Mouse (Mus musculus) lung, embryonic 15.5 days (tissue): ENCODE results near the gene Eif3k. TPM values are rescaled to one million over a fixed set of nuclear protein-coding genes. Genes with fewer than 3 reads are reported as not detected.
A peak's percentile ranks its signal among the peaks of the same experiment; 100 is the strongest.

Experiments
- ATAC-seq: fragments of 200-750 bp; cut with Nextera tagmentation; 2 replicates; pipeline ENCODE4 v1.8.0; 2017; ENCODE audit warnings: moderate number of reproducible peaks, borderline replicate concordance; ENCODE audit not compliant: low FRiP score, low TSS enrichment; ENCODE audit errors: extremely low read depth
- H3K27ac ChIP-seq: fragments of 300-500 bp; sonication (generic); 2 replicates; pipeline ENCODE4 v1.5.1; 2015; ENCODE audit warnings: moderate library complexity, mild to moderate bottlenecking, inconsistent platforms
- H3K27me3 ChIP-seq: fragments of 300-500 bp; sonication (generic); 2 replicates; pipeline ENCODE4 v1.6.1; 2015; ENCODE audit warnings: inconsistent platforms
- H3K36me3 ChIP-seq: fragments of 300-500 bp; sonication (generic); 2 replicates; pipeline ENCODE4 v1.6.1; 2015; ENCODE audit warnings: inconsistent platforms
- H3K4me1 ChIP-seq: fragments of 300-500 bp; sonication (generic); 2 replicates; pipeline ENCODE4 v1.6.1; 2015; ENCODE audit warnings: inconsistent platforms
- H3K4me2 ChIP-seq: fragments of 300-500 bp; sonication (generic); 2 replicates; pipeline ENCODE4 v1.6.1; 2015; ENCODE audit warnings: inconsistent platforms, mild to moderate bottlenecking, moderate library complexity
- H3K4me3 ChIP-seq: fragments of 300-500 bp; sonication (generic); 2 replicates; pipeline ENCODE4 v1.5.1; 2015; ENCODE audit warnings: mild to moderate bottlenecking, inconsistent platforms
- H3K9ac ChIP-seq: fragments of 300-500 bp; sonication (generic); 2 replicates; pipeline ENCODE4 v1.6.1; 2015; ENCODE audit warnings: inconsistent platforms
- H3K9me3 ChIP-seq: fragments of 300-500 bp; sonication (generic); 2 replicates; pipeline ENCODE4 v1.6.1; 2016; ENCODE audit warnings: inconsistent platforms
- WGBS: fragments of 180-500 bp; shearing (Covaris S2); methylation state at CpG from one replicate; pipeline ENCODE4 v1.1.7; 2015; 5-methylcytosine and 5-hydroxymethylcytosine counted together
- polyA plus RNA-seq: library from polyadenylated mRNA; unstranded; fragments of >200 nt; fragmentation: Nextera tagmentation; extraction: Ambion mirVana; gene quantifications from 2 replicates; pipeline ENCODE4 v1.2.1, GENCODE M21; 2015

The Eif3k gene
- polyA plus RNA-seq, 1 experiment from 2014 or later = 364 TPM

DNA sequence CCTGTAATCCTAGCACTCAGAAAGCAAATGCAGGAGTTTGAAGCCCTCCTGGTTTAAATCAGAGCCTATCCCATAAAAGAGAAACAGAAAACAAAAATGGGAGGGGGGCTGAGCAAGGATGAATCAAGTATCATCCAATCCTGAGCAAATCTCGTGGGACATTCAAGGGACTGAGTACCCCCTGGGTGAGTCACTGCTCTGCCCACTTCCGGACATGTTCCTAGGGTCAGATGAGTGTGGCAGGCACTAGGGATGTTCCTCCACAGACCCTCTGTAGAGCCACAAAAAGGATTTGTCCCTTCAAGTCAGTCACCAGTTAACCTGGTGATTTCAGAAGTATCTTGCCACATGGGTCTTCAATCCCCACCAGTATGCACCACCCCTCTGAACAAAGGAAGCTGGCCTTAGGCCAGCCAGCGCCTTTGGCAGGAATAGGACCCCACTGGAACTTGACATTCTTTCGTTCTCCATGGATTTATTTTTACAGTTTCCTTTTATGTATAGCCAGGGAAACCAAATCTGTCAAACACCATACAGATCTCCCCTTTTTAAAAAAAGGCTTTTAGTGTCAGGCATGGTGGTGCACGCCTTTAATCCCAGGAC is 26.3 kb downstream of the Eif3k start:
- WGBS = 14% methylated on average over 5 of the region's 5 CpGs
- Histone ChIP-seq H3K4me2 (0 out of 2 replicates have a peak overlapping the region, but pooled peaks have one; percentile 2), H3K9ac (no peak overlapping the region)

DNA sequence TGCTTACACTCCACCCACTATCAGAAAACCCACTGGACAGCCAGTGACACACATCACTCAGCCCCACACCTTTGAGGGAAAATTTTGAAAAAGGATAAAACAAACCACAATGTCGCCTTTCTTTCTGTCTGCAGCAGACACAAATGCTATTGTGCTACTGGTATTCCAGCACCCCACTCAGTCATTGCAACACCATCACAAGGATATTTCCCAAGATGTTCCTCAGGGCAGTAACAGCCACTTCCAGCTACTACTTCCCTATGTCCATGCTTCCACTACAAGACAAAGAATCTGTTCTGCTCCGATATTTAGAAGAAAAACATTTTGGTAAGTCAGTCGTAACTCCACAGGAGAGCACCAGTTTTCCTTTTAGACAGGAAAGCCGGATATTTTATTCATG is 26.9 kb downstream of the Eif3k start:
- Histone ChIP-seq H3K27me3 (no peaks in the 10 kb centered on the region), H3K4me1 (peaks cover 96% of the 10 kb centered on the region), H3K9ac (no peak overlapping the region), H3K4me2 (0 out of 2 replicates have a peak overlapping the region, but pooled peaks have one; percentile 2), H3K9me3 (no peaks in the 10 kb centered on the region), H3K36me3 (no peaks in the 10 kb centered on the region), H3K4me3 (no peak overlapping the region), H3K27ac (peak overlapping the region; percentile 66)
- 72% methylated on average over 4 of the region's 4 CpGs for WGBS
- ATAC-seq = no peak

More for the DNA sequence above, 26.3 kb downstream of the Eif3k start:
- H3K36me3 ChIP-seq = no peaks in the 10 kb centered on the region
- no peak overlapping the region for H3K4me3 ChIP-seq
- 0 out of 2 replicates have a peak, but pooled peaks have one; percentile 21 for ATAC-seq
- no peaks in the 10 kb centered on the region for H3K27me3 ChIP-seq
- H3K9me3 ChIP-seq = no peaks in the 10 kb centered on the region
- H3K4me1 ChIP-seq = peaks cover 96% of the 10 kb centered on the region
- H3K27ac ChIP-seq = peak overlapping the region; percentile 66

DNA sequence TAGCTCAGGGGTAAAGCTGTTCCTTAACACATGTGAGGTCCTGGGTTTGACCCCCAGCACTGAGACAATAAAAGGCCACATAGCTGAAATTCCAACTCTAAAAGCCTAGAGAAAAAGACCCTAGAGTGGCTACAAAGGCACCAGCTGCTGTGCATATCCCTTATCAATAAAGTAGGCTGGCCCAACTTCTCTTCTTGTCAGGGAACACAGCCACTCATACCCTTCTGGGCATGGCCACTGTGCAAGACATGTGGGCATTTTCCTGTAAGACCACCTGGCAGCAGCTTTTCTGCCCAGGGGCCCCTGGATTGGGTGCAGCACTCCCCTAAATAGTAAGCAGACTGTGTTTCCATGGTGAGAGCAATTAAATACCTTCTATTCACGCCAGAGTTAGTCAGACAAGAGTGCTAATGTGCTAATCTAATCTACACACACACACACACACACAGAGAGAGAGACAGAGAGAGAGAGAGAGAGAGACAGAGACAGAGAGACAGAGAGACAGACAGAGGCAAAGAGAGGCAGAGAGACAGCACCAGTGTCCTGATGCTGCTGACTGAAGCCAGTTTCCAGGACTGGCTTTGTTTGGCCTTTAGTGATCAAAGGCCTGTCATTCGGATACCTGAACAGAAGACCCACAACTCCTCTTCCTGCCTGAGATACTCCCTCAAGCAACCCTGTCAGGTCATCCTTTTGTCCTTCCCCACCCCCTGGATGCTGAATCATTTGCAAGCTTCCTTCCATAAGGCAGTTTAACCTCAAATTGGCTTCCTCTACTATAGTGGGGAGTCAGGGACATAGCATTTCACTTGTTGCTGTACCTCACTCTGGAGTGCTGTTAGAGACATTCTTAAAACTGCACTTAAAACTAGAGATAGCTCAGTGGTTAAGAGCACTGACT is 27.9 kb downstream of the Eif3k start:
- Histone ChIP-seq H3K9ac (no peak overlapping the region), H3K36me3 (no peaks in the 10 kb centered on the region), H3K4me1 (peaks cover 96% of the 10 kb centered on the region), H3K4me2 (peak overlapping the region; percentile 13), H3K27me3 (no peaks in the 10 kb centered on the region), H3K27ac (peak overlapping the region; percentile 89), H3K9me3 (no peaks in the 10 kb centered on the region), H3K4me3 (no peak overlapping the region)
- WGBS = 27% methylated on average over 2 of the region's 2 CpGs
- ATAC-seq = no peak

DNA sequence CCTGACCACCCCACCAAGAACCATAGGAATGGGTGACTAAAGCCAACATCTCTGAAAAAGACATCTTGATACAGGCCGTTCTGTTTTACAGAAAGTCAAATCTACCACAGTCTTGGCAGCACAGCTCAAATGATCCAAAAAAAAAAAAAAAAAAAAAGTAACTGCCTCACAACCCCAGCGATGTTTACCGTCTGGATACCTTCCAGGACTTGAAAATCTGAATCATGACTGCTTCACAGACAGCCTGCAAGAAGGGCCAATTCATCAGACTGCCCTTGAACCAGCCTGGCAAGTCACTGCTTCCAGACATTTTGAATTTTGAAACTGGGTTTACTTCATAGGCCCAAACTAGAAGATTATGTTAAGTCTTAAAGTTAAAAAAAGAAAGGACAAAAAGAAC is 28.9 kb downstream of the Eif3k start:
- 0 out of 2 replicates have a peak, but pooled peaks have one; percentile 33 for ATAC-seq
- H3K27me3 ChIP-seq = no peaks in the 10 kb centered on the region
- H3K4me1 ChIP-seq = peaks cover 96% of the 10 kb centered on the region
- H3K4me2 ChIP-seq = peak overlapping the region; percentile 30; the same call in 1 of the 2 replicates
- H3K27ac ChIP-seq = peak overlapping the region; percentile 89
- no peak overlapping the region for H3K4me3 ChIP-seq
- no peak overlapping the region for H3K9ac ChIP-seq
- H3K36me3 ChIP-seq = no peaks in the 10 kb centered on the region
- no peaks in the 10 kb centered on the region for H3K9me3 ChIP-seq
- 5% methylated on average over 3 of the region's 3 CpGs for WGBS

DNA sequence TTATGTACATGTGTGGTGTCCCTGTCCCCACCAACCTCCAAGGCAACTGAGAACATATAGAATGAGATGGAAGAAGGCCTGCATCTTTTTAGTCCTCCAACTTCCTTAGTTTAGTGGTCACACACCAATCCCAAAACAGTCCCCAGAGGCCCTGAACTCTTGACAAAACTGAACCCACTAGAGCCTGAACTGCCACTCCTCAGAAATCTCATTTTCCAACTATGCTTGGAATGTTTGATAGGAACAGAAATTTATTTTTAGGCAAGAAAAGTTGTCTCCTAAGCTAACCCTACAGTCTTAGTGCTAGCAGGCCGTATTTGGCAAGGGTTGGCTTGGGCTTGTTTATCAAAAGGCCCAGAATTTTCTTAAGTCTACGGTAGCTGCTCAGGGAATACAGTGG is 29.9 kb downstream of the Eif3k start:
- Histone ChIP-seq H3K9me3 (no peaks in the 10 kb centered on the region), H3K9ac (no peak overlapping the region), H3K4me1 (peaks cover 96% of the 10 kb centered on the region), H3K27ac (peak overlapping the region; percentile 89), H3K4me2 (peak overlapping the region; percentile 12; the same call in 1 of the 2 replicates), H3K4me3 (no peak overlapping the region), H3K27me3 (no peaks in the 10 kb centered on the region), H3K36me3 (no peaks in the 10 kb centered on the region)
- 50% methylated on average over 2 of the region's 2 CpGs for WGBS
- no peak for ATAC-seq

DNA sequence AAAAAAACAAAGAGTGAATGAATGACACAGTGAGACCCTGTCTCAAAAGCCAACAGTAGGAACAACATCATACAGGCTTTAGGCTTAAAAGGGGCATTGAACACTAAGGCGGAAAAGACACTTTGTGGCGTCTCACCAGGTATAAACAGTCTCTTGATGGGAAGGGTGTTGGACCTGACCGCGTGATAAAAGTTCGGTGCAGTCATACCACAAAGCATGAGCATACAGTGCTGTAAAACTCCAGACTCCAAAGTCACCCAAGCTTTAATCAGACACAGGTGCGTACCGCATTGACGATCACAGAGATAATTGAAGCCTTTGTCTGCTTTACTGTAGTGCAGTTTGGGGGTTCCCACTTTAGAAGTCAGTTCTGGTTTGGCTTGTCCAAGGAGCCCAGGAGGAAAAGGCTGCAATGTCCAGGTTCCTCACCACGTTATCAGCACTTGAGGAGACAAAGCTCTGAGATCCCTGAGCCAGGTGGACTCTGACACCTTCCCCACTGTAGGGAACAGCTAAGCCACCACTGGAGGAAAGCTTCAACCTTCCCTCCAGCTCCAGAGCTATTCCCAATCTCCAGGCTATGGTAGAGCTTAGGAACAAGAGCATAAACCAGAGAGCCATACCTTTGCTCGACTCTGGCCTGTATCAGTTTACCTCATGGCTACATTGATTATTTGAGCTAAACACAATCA is 31.2 kb downstream of the Eif3k start:
- WGBS = 83% methylated on average over 10 of the region's 10 CpGs
- Histone ChIP-seq H3K9me3 (no peaks in the 10 kb centered on the region), H3K4me3 (no peak overlapping the region), H3K27me3 (no peaks in the 10 kb centered on the region), H3K27ac (peak overlapping the region; percentile 78; the same call in 1 of the 2 replicates), H3K9ac (no peak overlapping the region), H3K4me2 (no peak overlapping the region), H3K36me3 (no peaks in the 10 kb centered on the region), H3K4me1 (peaks cover 96% of the 10 kb centered on the region)
- ATAC-seq = no peak

DNA sequence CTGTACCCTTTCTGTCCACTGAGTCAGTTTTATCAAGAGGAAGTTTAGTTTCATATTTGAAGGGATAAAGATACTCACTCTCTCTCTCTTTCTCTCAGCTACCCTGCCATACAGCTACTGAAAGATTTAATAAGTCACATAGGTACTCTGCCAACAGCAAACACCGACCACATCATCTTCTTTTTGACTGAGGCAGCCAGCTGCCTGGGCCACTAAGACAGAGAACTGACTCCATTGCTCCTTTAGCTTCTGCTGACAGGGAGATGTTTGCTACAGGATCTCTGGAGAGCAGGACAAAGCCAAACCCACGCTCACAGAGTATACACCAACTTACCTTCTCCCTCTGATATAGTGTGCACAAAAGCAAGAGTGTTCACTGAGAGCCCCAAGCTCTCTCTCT is 32.4 kb downstream of the Eif3k start:
- H3K4me1 ChIP-seq = peaks cover 97% of the 10 kb centered on the region
- no peaks in the 10 kb centered on the region for H3K27me3 ChIP-seq
- no peak for ATAC-seq
- no peak overlapping the region for H3K9ac ChIP-seq
- 0 out of 2 replicates have a peak overlapping the region, but pooled peaks have one; percentile 14 for H3K4me2 ChIP-seq
- no peaks in the 10 kb centered on the region for H3K9me3 ChIP-seq
- 43% methylated on average over 2 of the region's 2 CpGs for WGBS
- no peaks in the 10 kb centered on the region for H3K36me3 ChIP-seq
- H3K4me3 ChIP-seq = no peak overlapping the region
- H3K27ac ChIP-seq = peak overlapping the region; percentile 78

DNA sequence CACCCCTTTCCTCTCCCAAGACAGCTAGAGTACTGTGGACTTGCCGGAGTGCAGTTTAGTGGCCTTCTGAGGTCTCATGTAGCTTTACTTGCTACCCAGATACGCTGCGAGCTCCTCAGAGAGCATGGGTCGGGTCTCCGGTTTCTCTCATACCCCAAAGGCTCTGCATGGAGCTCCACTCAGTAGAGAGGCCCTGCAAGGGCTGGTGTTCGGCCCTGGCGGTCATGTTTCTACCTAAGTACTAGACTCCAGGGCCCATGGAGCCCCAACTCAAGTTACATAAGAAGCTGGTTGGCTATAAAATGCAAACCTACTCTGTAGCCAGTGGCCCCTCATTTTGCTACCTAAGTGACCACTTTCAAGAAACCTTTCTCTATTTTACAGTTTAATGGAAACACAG is 32.9 kb downstream of the Eif3k start:
- Histone ChIP-seq H3K4me1 (peaks cover 97% of the 10 kb centered on the region), H3K36me3 (no peaks in the 10 kb centered on the region), H3K4me3 (no peak overlapping the region), H3K9me3 (no peaks in the 10 kb centered on the region), H3K4me2 (no peak overlapping the region), H3K27me3 (no peaks in the 10 kb centered on the region), H3K27ac (peak overlapping the region; percentile 78), H3K9ac (no peak overlapping the region)
- WGBS = 79% methylated on average over 7 of the region's 7 CpGs
- no peak for ATAC-seq

DNA sequence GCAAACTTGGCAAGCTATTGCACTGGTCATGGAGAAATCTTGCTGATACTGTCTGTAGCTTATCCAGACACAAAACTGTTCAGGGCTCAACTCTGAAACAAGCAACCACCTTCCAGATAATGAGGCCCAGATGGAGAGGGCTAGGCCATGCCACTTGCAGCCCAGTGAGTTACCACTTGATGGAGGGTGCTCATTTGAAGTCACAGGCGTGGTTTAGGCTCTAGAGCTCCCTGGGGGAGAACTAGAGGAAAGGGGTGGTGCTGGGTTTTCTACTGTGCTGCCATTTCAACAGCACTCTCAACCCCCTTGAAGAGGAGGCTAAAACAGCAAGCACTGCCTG is 35.4 kb downstream of the Eif3k start:
- no peaks in the 10 kb centered on the region for H3K27me3 ChIP-seq
- no peaks in the 10 kb centered on the region for H3K36me3 ChIP-seq
- H3K4me3 ChIP-seq = no peak overlapping the region
- H3K27ac ChIP-seq = peak overlapping the region; percentile 93
- no peaks in the 10 kb centered on the region for H3K9me3 ChIP-seq
- H3K4me1 ChIP-seq = peaks cover 95% of the 10 kb centered on the region
- 0 out of 2 replicates have a peak overlapping the region, but pooled peaks have one; percentile 32 for H3K4me2 ChIP-seq
- WGBS = 29% methylated on average over 1 of the region's 1 CpGs
- no peak for ATAC-seq
- H3K9ac ChIP-seq = no peak overlapping the region

DNA sequence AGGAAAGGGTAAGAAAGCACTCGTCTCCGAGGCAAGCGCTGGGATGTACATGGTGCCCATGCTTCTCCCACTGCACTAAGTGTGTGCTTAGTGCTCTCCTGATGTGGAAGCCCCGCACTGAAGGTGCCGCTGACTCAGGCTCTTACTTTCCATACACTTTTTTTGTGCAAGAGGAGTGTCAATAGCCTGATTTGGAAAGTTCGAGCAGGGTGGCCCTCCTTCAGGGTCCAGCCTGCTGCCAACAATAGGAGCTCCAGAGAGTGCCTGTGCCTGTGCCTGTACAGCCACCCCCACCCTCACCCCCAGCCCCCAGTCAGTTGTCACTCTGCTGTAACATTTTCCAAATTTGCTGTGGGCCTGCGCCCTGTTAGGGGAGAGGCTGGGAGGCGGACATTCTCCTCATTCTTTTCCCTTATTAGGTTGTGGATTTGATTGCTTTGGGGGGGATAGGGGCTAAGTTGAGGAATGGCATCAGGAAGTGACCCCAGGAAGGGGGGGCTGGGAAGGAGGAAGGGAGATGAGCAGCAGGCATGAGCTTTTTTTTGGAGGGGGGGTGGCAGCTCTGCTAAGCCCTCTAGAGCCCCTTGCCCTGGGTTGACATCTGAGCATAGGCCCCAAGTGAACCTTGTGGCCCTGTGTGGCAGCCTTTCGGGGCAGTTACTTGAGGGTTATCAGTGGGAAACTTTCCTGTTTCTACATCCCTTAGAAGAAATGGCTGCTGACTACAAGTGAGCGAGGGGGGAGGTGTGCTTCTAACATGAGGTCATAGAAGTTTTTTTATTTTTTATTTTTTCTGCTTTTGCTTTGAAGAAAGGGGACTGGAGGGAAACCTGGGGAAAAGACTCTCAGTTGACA is 36.0 kb downstream of the Eif3k start:
- WGBS = 17% methylated on average over 10 of the region's 10 CpGs
- H3K4me1 ChIP-seq = peaks cover 96% of the 10 kb centered on the region

More for the DNA sequence above, 36.0 kb downstream of the Eif3k start:
- no peaks in the 10 kb centered on the region for H3K27me3 ChIP-seq
- no peaks in the 10 kb centered on the region for H3K36me3 ChIP-seq
- no peaks in the 10 kb centered on the region for H3K9me3 ChIP-seq
- peak; percentile 88 for ATAC-seq
- H3K9ac ChIP-seq = peak overlapping the region; percentile 18
- no peak overlapping the region for H3K4me3 ChIP-seq
- peak overlapping the region; percentile 93 for H3K27ac ChIP-seq
- peak overlapping the region; percentile 32 for H3K4me2 ChIP-seq
